Mouse (Mus musculus) cerebellum, postnatal 10 days (tissue): ENCODE measurements around the gene Atp5l.

ENCODE experiments used
- DNase-seq, 2 experiments: peaks; one replicate each; pipeline ENCODE4 v3.0.0; 2021; ENCODE audit warnings: mixed read lengths in 2 of 2

The Atp5l gene

GRCm38 (mm10) chr9:44892664-44893063 lies 27.9 kb downstream of the Atp5l start:
- no peak for DNase-seq

DNA sequence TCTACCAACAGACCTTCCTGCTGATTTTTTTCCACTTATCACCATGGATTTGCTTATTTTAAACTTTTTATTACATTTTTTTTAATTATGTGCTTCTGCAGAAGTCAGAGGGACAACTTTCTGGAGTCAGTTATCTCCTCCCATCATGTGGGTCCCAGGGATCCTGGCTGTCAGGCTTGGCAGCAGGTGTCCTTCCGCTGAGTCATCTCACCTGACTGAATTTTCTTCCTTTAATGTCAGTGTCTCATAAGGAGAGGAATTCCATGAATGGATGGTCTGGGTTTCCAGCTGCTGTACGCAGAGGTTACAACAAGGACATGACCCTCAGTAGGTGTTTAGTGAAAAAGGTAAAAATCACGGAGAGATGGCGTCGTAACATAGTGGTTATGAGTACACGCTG lies 29.3 kb downstream of the Atp5l start:
- DNase-seq, result no peak

- no peak for DNase-seq
Measured at GRCm38 (mm10) chr9:44890122-44890521, 30.4 kb downstream of the Atp5l start.

DNA sequence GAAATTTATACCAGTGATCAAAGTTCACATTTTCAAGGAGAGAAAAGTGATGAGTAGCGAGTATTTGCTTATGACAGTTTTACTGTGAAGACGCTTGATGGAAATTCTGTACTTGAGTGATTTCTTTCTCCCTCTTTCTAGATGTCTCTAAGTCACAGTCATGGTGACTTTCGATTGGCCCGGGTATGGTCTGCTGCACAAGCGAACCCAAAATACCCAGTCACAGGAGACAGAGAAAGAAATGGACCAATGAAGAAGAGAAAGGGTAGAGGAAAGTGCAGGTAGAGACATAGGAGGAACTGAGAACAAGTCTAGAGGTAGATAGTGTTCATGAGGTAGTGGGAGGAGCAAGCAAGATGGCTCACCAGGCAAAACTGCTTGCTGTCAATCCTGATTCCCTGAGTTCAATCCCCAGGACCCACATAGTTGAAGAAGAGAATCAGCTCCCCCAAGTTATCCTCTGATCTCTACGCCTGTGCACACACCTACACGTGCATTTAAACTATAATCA lies 32.4 kb downstream of the Atp5l start:
- no peak for DNase-seq

DNA sequence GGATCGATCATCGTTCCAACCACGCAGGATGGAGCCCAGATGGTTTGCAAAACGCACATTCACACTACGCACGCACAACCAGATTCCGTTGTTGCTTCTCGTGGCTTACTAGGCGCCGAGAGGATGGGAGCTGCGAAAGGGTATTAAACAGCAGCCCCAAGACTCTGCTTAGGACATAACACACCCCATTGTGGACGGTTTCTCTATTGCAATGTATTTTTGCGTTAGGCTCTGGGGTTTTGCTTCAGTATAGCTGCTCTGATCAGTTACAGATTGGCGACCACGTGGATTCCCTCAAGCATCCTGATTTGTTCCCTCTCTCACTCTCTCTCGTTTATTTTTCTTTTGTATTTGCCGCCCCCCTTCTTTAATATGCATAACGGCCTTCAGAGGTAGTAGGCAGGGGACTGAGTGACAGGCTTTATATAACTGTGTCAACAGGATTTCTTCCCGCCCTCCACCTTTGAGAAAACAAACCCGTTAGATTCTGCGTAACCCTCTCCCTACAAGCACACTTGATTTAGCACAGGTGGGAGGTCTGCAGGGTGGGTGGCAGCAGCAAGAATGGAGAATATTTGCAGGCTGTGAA lies 37.5 kb downstream of the Atp5l start:
- DNase-seq, result peak; percentile 53 to 59

DNA sequence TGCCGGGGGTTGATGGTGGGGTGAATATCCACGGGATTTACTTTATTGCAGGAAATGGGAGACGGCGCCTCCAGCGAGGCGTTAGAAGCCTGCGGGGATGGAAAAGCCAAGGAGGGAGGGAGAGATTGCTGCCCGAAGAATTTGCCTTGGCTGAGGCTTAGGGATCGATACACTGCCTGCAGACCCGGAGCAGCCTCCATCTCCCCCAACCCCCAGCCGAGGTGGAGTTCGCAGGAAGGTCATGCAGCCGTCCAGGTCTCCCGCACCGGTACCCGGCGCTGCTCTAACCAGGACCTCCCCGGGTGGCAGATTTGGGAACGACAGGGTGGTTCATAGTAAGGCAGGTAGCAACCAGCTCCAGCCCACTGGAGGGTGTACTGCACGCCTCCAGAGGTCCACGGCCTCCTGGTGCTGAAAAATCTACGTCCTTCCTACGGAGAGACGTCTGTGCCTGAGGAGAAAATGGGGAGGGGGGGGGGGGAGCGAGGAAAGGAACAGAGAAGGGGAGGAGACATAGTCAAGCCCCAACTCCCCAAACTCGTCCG lies 38.0 kb downstream of the Atp5l start:
- DNase-seq, result peak; percentile 73

DNA sequence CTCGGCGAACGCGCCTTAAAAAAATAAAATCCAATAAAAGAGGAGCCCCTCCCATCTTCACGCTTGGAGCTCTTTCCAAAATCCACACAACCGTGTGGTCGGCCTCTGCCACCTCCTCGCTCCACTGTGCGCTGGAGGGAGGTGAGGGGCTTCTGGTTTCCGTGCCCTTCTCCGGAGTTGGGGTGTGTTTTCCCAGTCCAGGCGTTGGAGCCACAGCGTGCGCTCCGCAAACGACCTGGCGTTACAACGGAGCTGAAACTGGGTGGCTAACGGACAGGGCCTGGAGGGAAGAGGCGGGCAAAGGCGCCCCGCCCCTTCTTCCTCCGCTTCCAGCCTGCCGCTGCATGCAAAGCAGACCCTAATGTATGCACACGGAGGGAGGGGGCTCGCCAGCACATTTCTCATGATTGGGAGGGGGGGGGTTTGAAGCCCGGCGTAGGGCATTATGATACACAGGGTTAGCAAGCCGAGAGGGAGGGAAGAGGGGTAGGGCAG lies 38.6 kb downstream of the Atp5l start:
- peak; percentile 86 to 92 for DNase-seq

GRCm38 (mm10) chr9:44881221-44881871 lies 39.2 kb downstream of the Atp5l start, which contains the start of gene Kmt2a:
Kmt2a (minus strand) TSS chr9:44881296.
- peak; percentile 99 to 100 for DNase-seq

GRCm38 (mm10) chr9:44880309-44881081 lies 40.0 kb downstream of the Atp5l start:
- DNase-seq, result peak; percentile 61 to 62

DNA sequence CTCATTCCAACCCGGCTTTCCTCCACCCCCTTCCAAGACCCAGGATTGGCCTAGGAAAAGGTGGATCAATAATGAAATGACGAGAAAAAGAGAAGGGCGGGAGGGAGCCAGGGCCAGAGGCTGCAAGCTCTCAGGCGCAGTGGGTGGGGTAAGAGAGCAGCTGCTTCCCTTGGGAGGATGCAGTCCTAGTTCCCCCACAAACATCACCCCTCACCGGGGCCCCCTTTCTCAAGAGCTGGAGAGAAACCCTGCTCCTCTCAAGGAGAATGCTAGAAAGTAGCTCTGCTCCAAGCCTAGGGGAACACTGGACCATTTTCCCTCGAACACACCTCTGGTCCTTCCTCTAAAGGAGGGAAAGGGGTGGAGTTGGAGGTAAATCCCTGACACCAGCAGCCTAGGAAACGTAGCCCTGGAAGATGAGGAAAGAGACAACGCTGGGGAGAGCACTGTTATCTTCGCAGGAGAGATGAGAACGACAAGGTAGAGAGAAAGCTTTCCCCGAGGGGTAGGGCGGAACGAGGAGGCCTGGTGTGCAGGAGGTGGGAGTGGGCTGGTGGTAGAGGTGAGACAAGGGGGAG lies 40.8 kb downstream of the Atp5l start:
- DNase-seq, result peak; percentile 39 to 50

- peak in 1 of 2 experiments; percentile 9 for DNase-seq
Measured at GRCm38 (mm10) chr9:44878776-44879500, 41.6 kb downstream of the Atp5l start.

GRCm38 (mm10) chr9:44877686-44878085 lies 42.9 kb downstream of the Atp5l start:
- DNase-seq, result no peak

DNA sequence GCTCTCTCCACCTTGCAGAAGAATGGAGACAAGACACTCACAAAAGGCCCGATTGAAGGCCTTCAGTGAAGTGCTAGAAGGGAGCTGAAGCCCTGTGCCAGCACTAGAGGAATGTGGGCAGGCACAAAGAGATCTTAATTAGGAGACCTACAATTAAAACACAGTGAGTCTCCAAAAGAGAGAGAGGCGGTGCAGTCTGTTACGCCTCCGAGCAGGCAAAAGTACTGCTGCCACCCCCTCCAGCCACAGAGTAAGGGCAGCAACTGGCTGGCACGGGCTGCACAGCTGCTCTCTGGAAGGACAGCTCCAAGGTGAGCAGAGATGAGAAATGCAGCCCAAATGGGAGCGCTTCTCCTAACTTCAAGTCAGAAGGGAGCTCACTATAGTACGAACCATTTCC lies 45.1 kb downstream of the Atp5l start:
- no peak for DNase-seq

DNA sequence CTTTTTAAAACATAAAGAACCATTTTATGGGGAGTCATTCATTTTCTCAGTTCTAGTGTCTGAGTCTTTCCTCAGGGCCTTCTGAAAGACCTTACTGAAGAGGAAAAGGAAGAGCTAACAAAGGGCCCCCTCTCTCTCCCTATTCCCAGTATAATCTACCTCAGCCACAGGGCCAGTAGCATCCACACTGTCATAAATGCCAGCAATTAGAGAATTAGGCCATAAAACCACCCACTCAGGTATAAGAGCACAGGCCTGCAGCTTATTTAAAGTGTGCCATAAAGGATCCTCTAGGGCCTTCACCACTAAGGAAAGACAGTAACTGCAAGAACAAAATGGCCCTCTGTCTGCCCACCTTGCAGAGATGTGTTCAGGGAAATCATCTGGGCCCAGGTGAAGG lies 46.3 kb downstream of the Atp5l start:
- no peak for DNase-seq

- no peak for DNase-seq
Measured at GRCm38 (mm10) chr9:44873665-44874064, 46.9 kb downstream of the Atp5l start.

DNA sequence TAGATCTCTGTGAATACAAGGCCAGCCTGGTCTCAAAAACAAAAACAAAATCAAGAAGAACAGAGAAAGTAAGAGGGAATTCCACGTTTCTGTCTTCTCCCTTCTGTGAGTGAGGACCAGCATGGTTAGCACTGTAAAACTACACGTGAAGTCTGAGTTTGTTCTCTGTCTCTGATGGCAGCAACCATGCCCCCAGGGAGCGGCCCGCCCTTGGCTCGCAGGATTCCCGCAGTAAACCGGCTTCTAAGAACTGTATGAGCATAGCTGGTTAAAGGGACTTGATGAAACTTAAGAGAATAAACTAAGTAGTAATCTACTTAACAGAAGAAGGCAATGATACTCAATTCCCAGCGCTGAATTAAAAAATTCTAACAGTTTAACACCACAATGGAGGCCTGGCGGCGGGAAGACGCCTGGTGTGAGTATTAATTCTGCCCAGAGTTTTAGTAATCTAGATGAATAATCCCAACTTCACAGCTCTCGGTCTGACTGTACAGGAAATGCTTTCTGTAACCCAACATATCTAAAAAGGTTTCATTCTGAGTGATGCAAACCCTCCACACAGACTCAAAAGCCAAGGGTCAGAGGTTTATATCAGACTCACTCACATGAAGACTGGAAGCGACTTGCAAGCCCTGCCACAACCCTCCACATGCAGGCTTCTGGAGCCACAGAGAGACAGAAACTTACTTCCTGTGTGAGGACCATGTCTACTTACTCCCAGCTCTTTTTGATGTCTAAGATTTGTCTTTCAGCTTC lies 52.0 kb downstream of the Atp5l start:
- DNase-seq, result peak in 1 of 2 experiments; percentile 13

DNA sequence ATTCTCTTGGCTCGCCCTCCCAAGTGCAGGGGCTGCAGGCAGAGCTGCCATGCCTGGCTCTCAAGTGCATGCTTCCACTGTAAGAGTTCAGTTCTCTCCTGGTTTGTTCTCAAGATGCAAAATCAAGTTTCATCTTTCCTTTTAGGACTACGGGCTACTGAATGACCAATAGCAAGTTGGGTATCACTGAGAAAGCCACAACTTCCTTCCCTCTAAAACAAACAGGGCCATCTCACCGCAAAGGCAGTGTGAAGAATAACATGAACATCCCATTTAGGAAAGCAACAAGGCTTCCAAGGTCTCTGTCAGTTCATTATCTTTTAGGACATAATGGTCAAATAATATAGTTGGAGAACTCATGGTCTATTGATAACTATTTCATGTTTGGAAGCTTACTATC lies 52.9 kb downstream of the Atp5l start:
- DNase-seq, result no peak

- peak in 1 of 2 experiments; percentile 16 for DNase-seq
Measured at GRCm38 (mm10) chr9:44866501-44867240, 53.9 kb downstream of the Atp5l start.
